Mouse (Mus musculus) left cerebral cortex, adult 11 months (tissue): ENCODE data around the gene Fam155a.
"Not testable (repeated sequence)": the region's sequence is repeated elsewhere in the genome, so short reads cannot be mapped to it uniquely, and the experiment has no call there.

Experiments
- DNase-seq: peaks from one replicate; pipeline ENCODE4 v3.0.0; 2022; ENCODE audit warnings: low spot score

Fam155a gene

DNA sequence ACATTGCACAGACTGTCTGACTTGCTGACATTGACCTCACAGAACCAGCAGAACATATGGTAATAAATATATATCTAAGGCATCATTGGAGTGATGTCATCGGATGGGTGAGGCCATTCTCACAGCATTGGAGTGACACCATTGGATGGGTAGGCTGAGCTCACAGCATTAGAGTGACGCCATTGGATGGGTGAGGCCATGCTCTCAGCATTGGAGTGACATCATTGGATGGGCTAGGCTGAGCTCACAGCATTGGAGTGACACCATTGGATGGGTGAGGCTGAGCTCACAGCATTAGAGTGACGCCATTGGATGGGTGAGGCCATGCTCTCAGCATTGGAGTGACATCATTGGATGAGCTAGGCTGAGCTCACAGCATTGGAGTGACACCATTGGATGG is 110.9 kb downstream of the Fam155a start:
- DNase-seq = not testable (repeated sequence)

DNA sequence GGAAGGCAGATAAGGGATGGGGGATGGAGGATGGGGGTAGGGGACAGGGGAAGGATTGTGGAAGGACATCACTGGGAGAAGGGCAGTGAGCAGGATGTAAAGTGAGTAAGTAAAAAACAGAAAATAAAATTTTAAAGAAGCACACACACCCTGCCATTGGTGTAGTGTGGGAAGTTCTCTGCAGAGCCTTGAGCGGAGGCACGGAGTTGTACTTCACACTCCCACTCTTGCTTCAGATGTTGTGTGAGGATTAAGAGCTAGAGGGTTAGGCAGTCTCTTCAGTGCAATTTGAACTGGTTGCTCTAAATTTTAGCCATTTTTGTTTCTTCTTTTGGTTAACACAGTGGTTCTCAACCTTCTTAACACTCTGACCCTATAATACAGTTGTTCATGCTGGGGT is 114.1 kb downstream of the Fam155a start:
- peak; percentile 40 for DNase-seq

DNA sequence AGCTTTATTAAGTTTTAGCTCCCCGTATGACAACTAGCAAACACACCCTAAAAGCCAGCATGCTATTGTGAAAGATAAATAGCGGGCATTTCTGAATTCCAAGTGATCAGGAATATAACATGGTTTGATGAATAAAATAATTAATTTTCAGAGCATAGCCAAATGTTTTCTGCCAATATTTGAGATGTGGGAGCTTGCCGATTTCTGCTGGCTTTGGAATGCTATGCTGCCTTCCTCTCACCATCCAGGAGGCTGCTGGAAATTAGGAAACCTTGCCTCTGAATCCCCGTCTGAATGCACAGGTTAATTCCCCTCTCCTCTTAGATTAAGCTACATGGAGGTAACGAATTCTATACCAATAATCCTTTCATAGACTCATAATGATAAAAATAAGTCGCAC is 116.1 kb downstream of the Fam155a start:
- no peak for DNase-seq

DNA sequence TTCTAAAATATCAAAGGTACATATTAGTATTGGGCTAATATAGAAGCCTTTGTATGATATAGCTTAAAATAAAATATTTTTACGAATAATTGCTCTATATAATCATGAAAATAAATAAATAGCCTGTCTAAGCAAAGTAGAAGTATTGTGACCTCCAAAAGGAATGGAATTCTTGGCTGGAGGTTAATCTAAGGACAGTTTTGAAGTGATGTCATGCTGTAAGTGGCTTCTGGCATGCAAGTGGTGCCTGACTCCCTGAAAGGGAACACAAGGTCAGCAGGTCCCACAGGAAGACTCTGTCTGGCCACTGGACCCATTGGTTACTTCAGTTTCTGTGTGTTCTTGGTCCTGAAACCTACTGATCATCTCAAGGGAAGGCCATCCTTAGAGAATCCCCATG is 117.3 kb downstream of the Fam155a start:
- no peak for DNase-seq

DNA sequence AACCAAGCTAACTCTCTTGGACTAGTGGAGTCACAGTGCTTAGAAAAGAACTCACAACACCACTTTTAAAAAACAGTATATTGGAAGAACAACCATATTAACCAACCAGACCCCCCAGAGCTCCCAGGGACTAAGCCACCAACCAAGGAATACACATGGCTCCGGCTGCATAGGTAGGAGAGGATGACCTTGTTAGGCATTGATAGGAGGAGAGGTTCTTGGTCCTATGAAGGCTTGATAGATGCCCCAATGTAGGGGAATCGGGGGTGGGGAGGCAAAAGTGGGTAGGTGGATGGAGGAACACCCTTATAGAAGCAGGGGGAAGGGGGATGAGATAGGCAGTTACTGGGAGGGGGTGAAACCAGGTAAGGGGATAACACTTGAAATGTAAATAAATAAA is 132.8 kb downstream of the Fam155a start:
- DNase-seq = no peak

DNA sequence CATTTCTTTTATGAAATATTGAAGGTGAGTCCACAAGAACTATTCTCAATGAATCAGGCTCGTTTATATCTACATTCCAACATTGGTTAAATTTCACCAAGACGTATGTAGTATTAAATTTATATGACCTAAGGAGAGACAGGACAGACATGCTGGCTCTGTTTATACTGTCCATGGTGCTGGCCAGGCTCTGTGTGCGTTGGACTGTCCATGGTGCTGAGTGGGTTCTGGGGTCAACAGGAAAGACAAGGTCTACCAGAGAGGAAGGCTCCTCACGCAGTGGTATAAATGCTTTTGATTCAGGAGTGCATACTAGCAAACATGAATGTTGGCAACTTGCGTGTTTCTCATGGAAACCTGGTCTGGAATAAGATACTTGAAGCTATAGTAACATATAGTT is 135.7 kb downstream of the Fam155a start:
- no peak for DNase-seq

DNA sequence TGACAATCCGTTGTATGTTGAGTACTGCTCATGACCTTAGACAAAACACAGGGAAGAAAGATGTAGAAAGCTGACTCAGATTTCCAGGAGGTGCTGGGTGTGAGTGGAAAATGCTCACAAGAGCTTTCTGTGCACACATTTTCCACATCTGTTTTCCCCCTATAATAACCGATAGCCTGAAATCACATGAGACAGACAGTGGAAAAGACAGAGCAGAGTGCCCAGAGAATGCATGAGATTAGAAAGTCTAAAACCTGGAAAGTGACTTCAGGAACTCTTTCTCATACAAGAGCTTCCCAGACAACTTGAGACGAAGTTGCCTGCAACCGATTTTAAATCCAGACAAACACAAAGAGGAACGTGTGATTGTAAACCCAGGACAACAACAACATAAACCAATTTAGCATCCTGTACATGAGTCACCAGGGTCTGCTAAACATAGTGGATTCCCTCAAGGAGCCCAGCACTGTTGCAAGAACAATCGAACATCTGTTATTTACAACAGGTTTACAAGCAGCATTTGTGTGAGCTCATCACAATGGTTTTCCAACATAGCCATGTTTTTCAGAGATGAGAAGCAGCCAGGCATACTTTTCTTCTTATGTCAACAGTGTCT is 163.8 kb downstream of the Fam155a start:
- DNase-seq = no peak

DNA sequence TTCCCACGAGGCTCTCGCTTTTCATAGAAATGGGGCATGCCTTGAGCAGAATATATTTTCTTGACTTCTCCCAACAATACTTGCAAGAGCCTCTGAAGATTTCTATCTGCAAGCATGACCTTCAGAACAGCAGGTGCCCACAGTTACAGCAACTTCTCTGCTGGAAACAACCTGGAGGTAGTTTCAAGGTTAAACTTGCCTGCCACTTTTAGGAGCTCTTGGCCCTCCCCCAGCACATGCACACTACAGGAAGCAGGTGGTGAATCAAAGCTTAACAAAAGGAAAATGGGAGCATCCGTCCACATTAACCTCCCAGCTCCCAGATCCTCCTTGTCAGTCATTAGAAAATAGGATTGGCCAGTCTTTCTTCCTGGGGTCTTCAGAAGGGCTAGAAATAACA is 175.0 kb downstream of the Fam155a start:
- no peak for DNase-seq

DNA sequence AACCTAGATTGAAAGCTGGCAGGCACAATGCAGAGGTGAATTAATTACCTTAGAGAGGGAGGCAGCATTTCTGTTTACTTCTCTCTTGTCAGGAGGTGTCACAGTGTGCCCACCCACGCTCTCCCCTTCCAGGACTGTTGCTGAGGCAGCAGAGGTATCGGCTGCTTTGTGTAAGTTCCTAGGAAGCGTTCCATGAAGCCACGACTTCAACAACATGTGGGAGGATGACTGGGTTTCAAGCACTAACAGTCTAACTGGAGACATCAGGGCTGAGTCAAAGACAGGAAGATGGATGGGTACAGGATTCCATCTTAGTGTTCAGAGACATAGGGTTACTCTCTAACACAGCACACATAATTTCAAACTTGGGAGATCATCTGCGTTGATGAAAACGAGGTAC is 189.1 kb downstream of the Fam155a start:
- peak; percentile 13 for DNase-seq

DNA sequence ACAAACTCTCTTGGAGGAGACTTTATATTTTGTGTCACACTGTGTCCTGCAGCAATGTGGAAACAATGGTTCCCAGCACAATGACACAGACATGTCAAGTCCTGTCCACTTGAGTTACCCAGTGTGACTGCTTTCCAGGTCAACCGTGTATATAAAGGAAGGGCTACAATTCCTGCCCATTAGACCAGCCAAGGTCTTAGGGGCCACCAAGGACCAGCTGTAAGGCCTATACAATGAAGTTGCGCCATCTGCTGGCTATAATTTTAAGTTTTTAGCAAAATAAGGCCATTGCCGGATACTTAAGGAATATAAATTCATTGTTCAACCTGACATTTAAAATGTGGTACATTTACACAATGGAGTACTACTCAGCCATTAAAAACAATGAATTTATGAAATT is 190.8 kb downstream of the Fam155a start:
- DNase-seq = no peak

DNA sequence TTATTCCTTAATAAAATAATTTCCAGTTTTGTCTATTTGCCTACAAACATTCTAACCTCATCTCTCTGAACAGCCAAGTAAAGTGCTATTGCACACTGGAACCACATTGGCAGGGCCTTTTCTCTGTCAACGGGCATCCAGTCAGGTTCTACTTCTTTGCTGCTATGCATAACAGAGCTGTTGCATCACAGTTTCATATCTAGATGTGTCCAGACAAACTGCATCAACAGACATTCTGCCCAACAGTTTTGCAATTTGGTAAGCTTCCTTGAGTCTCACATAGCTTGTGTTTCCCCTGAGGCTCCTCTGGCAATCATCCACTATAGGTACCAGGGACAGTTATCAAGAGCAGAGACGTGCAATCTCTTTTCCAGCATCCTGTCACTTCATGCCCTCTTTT is 199.0 kb downstream of the Fam155a start:
- no peak for DNase-seq

DNA sequence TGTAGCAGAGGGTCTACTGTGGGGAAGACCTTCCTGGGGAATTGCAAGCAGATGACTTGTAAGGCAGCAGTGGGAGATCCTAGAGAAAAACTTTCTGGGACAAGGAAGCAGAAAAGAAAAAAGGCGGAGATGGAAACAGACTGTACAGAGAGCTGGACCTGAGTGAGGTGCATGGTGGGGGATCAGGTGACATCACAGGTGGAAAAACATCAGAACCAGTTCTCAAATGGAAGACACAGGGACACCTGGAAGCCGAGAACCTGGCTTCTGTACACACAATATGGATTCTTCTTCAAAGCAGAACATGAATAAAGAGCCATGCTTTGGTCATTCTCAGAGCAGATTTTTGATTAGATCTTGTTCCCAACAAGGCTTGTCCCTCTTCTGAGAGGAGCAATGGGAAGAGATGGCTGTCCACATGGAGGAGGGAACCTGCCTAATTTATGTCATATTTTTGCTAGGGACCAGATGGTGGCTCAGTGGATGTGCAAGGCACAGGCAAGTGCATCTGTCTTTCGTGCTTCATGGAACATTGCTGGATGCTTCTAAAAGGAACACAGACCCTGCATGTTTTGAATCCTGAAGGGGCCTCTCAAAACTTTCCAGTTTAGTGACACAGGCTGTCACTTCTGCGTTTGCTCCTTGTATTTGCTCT is 201.3 kb downstream of the Fam155a start:
- DNase-seq = no peak

DNA sequence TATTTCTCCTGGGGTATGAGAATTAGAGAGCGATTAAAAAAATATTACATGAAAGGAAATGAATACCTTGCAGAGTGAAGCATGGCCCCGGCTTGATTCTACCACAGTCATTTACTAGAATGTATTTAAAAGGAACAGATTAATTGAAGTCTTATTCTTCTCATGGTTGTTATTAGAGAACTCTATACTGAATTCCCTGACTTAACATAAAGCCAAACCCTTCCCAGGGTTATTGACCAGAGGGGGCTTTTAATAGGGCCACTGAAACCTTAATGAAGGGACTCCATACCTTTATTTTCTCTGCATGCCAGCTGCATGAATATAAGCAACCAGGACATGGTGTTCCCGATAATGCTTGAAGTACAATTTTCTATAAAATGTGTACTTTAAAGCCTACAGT is 221.8 kb downstream of the Fam155a start:
- no peak for DNase-seq

DNA sequence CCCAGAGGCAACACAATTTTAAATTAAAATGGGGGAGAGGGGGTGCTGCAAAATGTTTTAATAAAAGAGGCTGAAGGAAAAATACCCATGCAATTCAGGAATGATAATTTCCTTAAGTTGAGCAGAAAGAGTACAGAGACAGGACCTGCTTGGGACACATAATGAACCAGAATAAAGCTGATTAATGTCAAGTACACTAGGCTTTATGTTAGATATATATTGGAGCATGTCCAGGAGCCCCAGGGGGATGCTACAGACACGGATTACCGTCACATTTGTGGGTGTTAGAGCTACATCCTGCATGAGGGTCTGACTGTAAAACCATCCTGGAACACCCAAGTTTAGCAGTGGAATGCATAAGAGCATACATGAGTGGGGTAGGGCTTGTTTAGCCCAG is 223.4 kb downstream of the Fam155a start:
- DNase-seq = no peak

DNA sequence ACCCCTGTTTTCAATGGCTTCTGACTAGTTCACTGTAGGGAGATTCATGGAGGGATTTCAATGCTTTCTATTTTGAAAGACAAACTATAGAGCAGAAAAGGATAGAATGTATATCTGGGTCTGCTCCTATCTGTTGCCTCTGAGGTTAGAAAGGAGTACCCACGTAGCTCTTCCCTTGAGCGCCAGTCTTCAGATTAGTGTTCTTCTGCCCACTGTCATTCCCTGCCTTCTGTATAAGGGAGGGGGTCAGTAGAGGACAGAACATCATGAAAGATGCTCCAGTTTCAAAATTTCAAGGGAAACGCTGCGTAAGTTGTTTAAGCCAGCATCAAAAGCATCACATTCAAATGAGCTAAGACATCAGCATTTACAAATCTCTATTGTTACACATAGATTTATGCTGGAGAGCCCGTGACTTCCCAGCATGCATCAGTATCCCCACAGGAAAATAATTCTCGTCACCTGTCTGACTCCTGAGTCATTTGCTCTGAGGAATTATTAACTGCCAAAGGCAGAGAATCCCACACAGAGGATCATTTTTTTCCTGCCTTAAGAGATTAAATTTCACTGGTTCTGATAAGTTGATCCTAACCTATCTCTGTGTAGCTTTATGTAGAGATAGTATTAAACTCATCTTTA is 223.9 kb downstream of the Fam155a start:
- DNase-seq = no peak

DNA sequence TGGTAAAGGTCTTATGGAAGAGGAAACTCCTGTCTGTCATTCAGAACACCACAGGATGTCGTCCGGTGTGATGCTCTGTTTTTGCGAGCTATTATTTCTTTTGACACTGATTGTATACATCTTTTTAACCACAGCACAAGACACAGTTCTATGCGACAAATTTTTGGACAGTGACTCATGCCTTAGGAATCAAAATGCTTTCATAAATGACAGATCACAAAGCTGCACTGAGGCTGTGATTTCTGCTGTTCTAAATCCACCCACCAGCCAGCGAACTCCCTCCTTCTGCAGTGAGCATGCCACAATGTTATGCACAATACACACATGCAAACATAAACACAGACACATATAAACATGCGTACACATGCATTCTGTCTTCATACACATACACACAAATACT is 224.5 kb downstream of the Fam155a start:
- DNase-seq = no peak

DNA sequence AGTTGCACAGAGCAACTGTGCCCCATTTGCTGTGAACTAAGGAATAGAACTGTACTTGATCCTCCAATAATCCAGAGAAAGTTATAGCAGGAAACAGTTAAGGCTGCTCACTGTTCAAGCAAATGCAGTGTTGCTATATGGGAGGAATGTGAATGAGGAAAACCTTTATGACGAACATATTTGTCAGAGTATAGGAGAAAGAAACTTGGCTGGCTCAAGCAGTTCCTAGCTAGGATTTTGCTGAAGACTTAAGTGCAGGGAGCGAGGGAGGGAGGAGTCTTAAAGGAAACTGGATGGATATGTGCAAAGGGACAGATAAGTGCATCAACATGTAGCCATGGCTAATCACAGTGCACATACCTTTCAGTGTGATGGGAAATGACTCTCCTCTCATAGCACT is 225.3 kb downstream of the Fam155a start:
- no peak for DNase-seq

DNA sequence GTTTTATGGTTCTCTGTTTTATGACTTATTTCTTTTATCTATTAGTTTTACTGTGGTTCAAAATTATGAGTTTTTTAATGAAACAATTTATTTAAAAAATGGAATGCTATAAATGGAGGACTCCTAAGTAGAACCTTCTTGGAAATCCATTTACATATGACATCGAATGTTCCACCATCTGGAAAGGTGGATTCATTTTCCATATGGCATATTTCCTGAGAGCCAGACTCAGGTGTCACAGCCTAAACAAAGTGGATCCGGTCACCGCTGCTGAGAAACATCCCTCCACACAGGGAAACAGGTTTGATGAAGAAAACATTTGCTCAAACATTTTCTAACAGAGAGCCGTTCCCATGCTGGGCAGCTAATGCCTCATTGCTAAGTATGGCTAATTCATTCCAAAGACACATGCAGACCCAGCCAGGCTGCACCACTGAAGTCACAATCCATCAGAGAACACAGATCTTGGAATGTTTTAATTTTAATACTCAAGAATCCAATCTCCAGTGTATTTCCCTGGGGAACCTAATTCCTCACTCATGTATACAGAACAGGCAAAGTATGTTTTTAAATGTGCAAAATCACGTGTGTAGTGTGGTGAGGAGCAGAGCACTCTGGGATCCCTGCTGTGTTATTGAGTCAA is 235.1 kb downstream of the Fam155a start:
- no peak for DNase-seq

DNA sequence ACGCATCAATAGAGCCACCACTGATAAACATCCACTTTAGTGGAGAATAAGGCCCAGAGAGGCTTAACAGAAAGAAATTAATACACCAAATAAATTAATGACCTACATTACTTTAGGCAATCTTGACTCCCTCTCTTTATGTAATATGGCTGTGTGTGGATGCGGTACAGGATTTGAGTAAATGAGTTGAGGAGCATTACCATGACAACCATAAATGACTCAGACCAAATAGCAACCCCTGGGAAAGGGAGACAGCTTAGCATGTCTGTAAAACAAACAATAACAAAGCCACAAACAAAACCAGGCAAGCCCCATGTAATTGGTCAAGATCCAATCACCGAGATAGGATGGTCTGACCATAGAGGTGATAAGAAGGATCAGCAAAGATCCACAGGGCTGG is 244.4 kb downstream of the Fam155a start:
- DNase-seq = no peak

DNA sequence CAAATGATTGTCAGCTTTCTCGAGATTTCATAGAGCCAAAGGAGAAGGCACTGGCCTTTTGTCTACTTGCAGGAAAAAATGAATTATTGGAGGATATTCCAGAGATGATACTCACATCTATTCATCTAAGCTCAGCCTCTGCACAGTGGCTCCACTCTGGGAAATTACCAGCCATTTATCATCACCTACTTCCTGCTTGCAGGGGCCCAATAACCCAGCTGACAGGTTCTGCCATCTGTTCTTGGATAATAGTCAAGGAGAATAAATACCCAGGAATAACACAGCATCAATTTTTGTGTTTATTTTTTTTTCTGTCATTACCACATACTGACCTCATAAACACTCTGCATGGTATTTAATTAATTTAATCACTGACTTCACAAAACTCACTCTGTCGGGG is 249.4 kb downstream of the Fam155a start:
- no peak for DNase-seq

DNA sequence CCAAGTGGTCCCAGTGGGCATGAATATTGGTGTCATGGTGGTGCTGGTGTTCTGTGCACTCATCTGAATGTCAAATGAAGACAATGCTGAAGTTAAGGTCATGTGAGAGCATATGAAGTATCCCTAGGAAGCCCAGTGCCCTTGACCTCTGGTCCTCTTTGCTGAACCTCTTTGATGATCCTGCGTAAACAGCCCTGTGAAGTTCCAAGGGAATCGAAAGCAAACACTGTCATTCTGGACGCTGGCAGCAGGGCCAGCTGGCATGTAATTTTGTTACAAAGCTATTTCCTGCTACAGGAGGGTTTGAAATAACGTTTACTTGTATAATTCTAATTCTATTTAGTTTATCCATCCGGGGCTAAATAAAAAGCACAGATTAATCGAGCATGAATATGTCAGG is 270.2 kb downstream of the Fam155a start:
- DNase-seq = no peak

DNA sequence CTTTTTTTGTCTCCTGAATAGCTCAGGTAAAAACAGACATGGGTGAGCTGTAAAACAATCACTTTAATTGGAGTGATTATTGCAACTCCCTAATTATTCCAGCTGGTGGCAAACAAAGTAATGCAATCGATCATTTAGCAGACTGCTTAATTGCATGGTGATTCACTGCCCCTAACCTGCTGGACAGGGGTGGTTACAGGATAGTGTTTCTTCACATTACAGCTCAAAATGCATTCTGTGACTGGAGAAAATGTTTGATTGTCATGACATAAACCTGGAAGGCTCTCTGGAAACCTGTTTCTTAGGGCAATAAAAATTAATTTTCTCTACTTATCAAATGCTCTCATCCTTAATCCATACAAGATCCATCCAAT is 276.7 kb downstream of the Fam155a start:
- DNase-seq = no peak

DNA sequence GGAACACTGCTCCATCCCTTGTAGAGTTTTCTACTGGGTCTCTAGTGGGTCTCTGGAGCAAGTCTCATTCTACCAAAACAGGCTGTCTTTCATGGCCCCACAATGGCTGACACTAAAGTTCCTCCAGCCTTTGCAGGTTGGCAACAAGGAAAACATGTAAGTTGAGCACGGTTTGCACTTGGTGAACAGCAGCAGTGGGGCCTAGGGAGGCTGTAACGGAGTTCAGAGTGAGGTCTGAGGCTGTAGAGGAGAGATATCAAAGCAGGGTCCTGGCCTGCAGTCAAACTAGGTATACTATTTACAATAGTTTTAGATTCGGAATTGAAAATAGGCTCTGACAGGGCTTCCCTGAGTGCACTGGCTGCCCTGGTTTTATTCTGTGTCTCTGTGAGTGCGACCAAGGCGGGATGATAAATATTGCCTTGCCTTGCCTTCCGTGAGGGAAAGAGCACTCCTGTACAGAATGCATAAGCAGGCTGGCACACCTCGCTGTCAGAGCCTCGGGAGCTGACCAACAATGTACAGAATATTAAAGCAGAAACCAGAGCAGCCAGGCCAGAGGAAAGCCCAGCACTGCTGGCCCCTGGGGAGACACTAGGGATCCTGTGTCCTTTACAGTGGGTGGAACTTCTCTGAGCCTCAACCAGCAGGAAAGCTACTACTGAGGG is 277.3 kb downstream of the Fam155a start:
- DNase-seq = no peak
